Mouse (Mus musculus): ENCODE measurements around the gene Zfp941.

Zfp941 gene

GRCm38 (mm10) chr7:140821653-140822329, at the start of gene Zfp941:
Gene Zfp941 (minus strand): TSS chr7:140822178.
- DNase-seq (ENCODE audit: inconsistent age in 2 of 2, low spot score in 1 of 2) = peak; percentile 72 to 84

DNA sequence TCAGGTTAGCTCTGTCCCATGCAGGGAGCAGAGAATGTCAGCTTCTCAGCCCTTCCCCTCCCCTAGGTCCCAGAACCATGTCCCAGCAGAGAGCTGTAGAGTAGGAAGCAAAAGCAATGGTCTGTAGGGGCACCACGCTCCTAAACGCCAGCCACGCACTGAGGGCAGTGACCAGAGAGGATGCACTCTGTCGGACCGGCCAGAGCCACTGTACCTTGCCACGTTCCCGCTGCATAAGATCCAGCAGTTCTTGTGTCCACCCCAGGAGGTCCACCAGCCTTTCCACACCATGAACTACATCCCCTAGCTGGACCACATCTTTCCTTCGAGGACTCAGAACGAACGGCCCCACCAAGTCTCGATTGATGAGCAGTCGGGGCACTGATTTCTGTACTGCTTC, 42.8 kb upstream of the Zfp941 start:
- DNase-seq (ENCODE audit: inconsistent age in 2 of 2, low spot score in 1 of 2) = no peak

- DNase-seq (ENCODE audit: inconsistent age in 2 of 2, low spot score in 1 of 2) = no peak
These were observed 38.8 kb upstream of the Zfp941 start for GRCm38 (mm10) chr7:140860728-140861127.

GRCm38 (mm10) chr7:140859997-140860396, 38.0 kb upstream of the Zfp941 start:
- DNase-seq (ENCODE audit: inconsistent age in 2 of 2, low spot score in 1 of 2) = no peak

DNA sequence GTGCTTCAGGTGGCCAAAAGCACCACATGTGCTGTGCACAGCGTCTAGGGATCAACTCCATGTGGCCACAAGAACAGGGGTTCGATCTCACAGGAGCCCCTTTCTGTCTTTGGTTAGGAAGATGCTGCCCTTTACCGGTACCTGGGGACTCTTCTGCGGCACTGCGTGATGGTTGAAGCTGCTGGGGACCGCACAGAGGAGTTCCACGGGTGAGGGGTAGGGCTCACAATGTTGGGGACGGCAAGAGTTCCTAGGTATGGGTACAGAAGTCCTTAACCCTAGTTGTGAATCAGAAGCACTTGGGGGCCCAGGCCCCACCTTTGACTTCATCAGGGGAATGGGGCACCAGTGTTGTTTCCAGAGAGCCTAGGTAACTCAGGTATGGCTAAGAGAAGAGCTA, 36.8 kb upstream of the Zfp941 start:
- no peak for DNase-seq (ENCODE audit: inconsistent age in 2 of 2, low spot score in 1 of 2)

DNA sequence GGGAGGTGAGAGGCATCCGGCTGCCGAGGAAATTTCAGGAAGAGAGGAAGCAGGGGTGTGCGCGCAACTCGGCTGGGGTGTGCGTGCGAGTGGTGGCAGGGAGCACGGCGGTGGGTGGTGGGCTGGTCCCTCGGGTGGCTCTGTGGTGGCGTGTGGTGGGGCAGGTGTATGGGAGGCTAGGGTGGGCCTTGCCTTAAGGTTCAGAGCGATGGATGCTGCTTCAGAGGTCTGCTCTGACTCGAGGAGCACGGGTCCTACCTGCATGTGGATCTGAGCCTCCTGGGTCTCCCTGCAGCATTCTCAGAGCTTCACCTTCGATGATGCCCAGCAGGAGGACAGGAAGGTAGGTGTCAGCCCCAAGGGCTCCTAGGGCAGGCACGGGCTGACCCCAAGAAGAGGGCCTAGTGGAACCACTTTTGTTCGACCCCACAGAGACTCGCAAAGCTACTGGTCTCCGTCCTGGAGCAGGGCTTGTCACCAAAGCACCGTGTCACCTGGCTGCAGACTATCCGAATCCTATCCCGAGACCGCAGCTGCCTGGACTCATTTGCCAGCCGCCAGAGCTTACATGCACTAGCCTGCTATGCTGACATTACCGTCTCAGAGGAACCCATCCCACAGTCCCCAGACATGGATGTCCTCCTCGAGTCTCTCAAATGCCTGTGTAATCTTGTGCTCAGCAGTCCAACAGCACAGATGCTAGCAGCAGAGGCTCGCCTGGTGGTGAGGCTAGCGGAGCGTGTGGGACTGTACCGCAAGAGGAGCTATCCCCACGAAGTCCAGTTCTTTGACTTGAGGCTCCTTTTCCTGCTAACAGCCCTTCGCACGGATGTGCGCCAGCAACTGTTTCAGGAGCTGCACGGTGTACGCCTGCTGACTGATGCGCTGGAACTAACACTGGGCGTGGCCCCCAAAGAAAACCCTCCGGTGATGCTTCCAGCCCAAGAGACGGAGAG, 35.9 kb upstream of the Zfp941 start, which contains the start of gene Bet1l:
TSS of gene Bet1l (minus strand) at position 28 of the 956 bp plus-strand sequence.
- no peak for DNase-seq (ENCODE audit: inconsistent age in 2 of 2, low spot score in 1 of 2)

- peak; percentile 95 to 97 for DNase-seq (ENCODE audit: inconsistent age in 2 of 2, low spot score in 1 of 2)
These were observed 35.0 kb upstream of the Zfp941 start, which contains the start of gene Ric8a for GRCm38 (mm10) chr7:140856785-140857549. Gene Ric8a (plus strand): TSS chr7:140856957.

- DNase-seq (ENCODE audit: inconsistent age in 2 of 2, low spot score in 1 of 2) = peak; percentile 92 to 97
These were observed 34.1 kb upstream of the Zfp941 start, which contains the start of gene Gm45785 for GRCm38 (mm10) chr7:140855860-140856784. Gene Gm45785 (minus strand): TSS chr7:140856331.

DNA sequence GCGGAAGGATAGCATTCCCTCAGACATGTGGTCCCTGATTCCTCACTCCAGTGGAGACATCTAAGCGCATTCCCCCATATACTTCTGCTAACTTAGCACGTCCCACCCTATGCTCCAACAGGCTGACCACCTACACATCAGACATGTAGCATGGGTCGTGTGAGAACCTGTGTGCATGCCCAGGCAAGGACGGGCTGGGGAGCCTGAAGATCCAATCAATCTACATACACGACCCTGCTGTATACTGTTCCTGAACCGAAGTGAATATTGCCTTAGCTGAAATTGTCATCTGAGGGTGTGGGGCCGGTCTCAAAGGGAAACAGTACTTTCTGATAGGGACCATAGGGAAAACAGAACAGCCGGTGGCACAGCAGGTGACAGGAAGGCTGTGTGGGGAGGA, 33.2 kb upstream of the Zfp941 start:
- no peak for DNase-seq (ENCODE audit: inconsistent age in 2 of 2, low spot score in 1 of 2)

- DNase-seq (ENCODE audit: inconsistent age in 2 of 2, low spot score in 1 of 2) = peak in 1 of 2 experiments; percentile 47
These were observed 32.5 kb upstream of the Zfp941 start for GRCm38 (mm10) chr7:140854483-140854882.

DNA sequence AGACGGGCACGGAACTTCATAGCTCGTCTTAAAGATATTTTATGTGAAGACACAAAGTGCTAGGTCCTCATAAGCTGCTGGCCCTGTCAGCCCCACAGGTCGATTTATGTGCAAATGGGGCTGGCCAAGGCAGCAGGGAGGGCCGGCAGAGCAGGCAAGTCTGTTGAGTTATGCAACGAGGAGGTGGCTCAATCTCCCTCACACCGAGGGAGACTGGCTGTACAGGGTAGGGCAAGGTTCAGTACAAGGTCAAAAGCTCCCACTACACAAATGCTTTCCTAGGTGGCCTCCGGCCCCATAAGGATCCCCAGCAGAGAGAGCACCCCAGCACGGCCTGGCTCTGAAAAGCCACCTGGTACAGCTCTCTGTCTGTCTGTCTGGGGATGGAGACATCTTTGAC, 31.4 kb upstream of the Zfp941 start:
- peak; percentile 71 to 87 for DNase-seq (ENCODE audit: inconsistent age in 2 of 2, low spot score in 1 of 2)

- peak; percentile 70 to 86 for DNase-seq (ENCODE audit: inconsistent age in 2 of 2, low spot score in 1 of 2)
These were observed 29.9 kb upstream of the Zfp941 start for GRCm38 (mm10) chr7:140851916-140852315.

DNA sequence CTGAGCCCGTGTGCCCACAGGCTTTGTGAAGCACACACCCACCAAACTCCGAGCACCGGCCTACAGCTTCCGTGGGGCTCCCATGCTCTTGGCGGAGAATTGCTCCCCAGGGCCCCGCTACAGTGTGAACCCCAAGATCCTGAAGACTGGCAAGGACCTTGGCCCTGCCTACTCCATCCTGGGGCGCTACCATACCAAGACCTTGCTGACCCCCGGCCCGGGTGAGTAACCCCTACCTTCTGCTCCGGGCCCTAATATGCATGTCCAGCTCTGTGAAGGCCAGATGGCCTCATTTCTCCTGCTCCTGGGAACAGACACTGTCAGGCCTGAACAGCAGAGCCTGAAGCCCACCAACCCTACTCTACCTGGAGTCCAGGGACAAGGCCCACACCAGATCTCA, 26.6 kb upstream of the Zfp941 start:
- DNase-seq (ENCODE audit: inconsistent age in 2 of 2, low spot score in 1 of 2) = no peak

DNA sequence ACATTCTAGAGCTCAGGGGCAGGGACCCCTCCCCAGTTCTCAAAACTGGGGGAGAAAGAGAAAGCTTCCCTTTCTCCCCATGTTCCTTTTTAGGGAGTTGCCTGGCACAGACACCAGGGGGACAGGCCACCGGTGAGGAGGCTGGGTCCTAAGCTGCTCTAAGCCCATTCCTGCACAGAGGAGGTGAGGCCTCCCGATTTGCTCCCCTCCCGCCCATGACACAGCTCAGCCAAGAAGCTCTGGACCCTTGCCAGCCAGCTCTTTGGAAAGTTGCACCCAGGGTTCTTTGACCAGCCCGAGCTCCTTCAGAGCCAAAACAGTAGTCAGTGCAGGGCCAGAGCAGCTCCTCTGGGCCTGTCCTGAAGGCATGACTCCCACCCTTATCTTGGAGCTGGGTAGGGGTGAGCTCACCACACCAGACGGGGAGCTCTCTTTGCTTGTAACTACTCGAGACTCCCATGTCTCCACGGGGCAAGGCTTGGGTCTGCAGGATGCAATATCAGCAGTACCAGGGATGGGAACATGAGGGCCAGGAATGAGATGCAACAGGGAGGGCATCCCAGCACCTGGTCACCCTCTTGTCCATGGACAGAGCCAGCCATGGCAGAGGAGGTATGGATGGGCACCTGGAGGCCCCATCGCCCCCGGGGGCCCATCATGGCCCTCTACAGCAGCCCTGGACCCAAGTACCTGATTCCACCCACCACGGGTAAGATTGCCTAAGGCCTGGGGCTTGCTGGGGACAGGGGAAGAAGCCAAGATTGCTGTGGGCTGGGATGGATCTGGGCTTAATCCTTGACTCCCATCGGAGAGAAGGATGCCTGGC, 26.0 kb upstream of the Zfp941 start, which contains the start of gene Odf3:
TSS of gene Odf3 (plus strand) at position 51 of the 826 bp plus-strand sequence.
- peak; percentile 82 to 93 for DNase-seq (ENCODE audit: inconsistent age in 2 of 2, low spot score in 1 of 2)

- peak in 1 of 2 experiments; percentile 76 for DNase-seq (ENCODE audit: inconsistent age in 2 of 2, low spot score in 1 of 2)
These were observed 24.7 kb upstream of the Zfp941 start for GRCm38 (mm10) chr7:140846676-140847075.

GRCm38 (mm10) chr7:140845683-140846082, 23.7 kb upstream of the Zfp941 start:
- DNase-seq (ENCODE audit: inconsistent age in 2 of 2, low spot score in 1 of 2) = peak in 1 of 2 experiments; percentile 46

DNA sequence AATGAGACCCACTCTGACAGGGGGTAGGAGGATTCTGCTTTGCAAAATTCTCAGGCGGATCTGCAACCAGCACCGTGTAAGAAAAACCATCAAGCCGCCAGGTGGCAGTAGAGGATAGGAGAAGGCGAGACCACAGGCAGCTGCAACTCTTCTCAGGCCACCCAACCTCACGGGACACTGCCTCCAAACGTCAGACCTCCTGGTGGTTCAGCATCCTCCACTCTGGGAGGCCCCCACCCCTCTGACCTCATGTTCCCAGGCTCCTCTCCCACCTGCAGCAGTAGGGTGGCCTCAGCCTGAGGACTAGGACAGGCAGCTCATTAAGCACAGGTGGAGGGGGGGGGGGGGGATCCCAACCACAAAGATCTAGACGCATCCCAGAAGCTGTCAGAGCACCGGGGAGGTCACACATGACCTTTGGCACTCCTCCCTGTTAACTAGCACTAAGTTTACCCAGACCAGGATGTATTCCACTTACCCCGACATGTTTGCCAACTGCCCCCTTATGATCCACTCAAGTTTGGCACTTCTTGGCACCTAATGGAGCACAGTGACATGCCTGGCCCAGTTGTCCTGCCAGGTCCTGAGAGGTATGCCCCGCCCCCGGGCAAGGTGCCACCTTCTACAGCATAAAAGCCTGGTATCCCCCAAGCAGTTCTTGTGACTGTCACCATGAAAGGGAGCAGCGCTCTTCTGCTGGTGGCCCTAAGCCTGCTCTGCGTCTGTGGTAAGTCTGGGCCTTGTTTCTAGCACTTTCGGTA, 23.1 kb upstream of the Zfp941 start, which contains the start of gene Scgb1c1:
TSS of gene Scgb1c1 (plus strand) at position 643 of the 761 bp plus-strand sequence.
- DNase-seq (ENCODE audit: inconsistent age in 2 of 2, low spot score in 1 of 2) = peak; percentile 88 to 97

- DNase-seq (ENCODE audit: inconsistent age in 2 of 2, low spot score in 1 of 2) = no peak
These were observed 21.8 kb upstream of the Zfp941 start for GRCm38 (mm10) chr7:140843806-140844205.
